Mouse (Mus musculus): ENCODE measurements around the gene Commd3. TPM values are rescaled to one million over a fixed set of nuclear protein-coding genes. Genes with fewer than 3 reads are reported as not detected.
A peak's percentile ranks its signal among the peaks of the same experiment; 100 is the strongest.

Commd3 gene
- 128 and 139 TPM in 2 replicates for total RNA-seq (2014; rRNA removed)
- 187 and 193 TPM in 2 replicates for polyA plus RNA-seq (2015; fragmentation: Nextera tagmentation; extraction: Ambion mirVana)

- Histone ChIP-seq H3K4me2 (ENCODE audit: low read depth, low read length, poor library complexity, severe bottlenecking) (peak within 1 kb of the TSS; percentile 80), H3K9ac (replicated peaks; ENCODE audit: low read length, poor library complexity, severe bottlenecking) (peak within 1 kb of the TSS; percentile 99), H3K36me3 (ENCODE audit: insufficient read depth, low read length) (no peaks in the 10 kb centered on the region), H3K4me3 (ENCODE audit: low read depth, low read length) (peak within 1 kb of the TSS; percentile 97), H3K27me3 (ENCODE audit: insufficient read depth, low read length) (no peaks in the 10 kb centered on the region), H3K27ac (ENCODE audit: low read depth, low read length) (peak within 1 kb of the TSS; percentile 98), H3K9me3 (ENCODE audit: low read length) (no peaks in the 10 kb centered on the region), H3K4me1 (ENCODE audit: insufficient read depth, low read length) (0 out of 2 replicates have a peak, but pooled peaks cover 2% of the 10 kb centered on the region)
- no peak for TF ChIP-seq CTCF (IDR thresholded peaks at IDR 0.05)
- ATAC-seq (ENCODE audit: low FRiP score) = peak; percentile 92
- peak; percentile 94 for DNase-seq (ENCODE audit: low spot score)
- under 1% methylated on average over 54 of the region's 91 CpGs for WGBS
Observed at GRCm38 (mm10) chr2:18672133-18672765, at the start of gene Commd3. TSS of gene Commd3 (plus strand) at chr2:18672384.

- Histone ChIP-seq H3K4me2 (ENCODE audit: low read depth, low read length, poor library complexity, severe bottlenecking) (no peak overlapping the region), H3K4me1 (ENCODE audit: insufficient read depth, low read length) (no peaks in the 10 kb centered on the region), H3K27ac (ENCODE audit: low read depth, low read length) (no peak overlapping the region), H3K9ac (replicated peaks; ENCODE audit: low read length, poor library complexity, severe bottlenecking) (no peak overlapping the region), H3K9me3 (ENCODE audit: low read length) (no peaks in the 10 kb centered on the region), H3K27me3 (ENCODE audit: insufficient read depth, low read length) (no peaks in the 10 kb centered on the region), H3K4me3 (ENCODE audit: low read depth, low read length) (no peak overlapping the region), H3K36me3 (ENCODE audit: insufficient read depth, low read length) (no peaks in the 10 kb centered on the region)
- no peak for TF ChIP-seq CTCF (IDR thresholded peaks at IDR 0.05)
- ATAC-seq (ENCODE audit: low FRiP score) = no peak
- DNase-seq (ENCODE audit: low spot score) = no peak
- 72% methylated on average over 10 of the region's 10 CpGs for WGBS
Observed at GRCm38 (mm10) chr2:18623219-18623618, 49.0 kb upstream of the Commd3 start.

GRCm38 (mm10) chr2:18630547-18630946 lies 41.6 kb upstream of the Commd3 start:
- Histone ChIP-seq H3K4me1 (ENCODE audit: insufficient read depth, low read length) (no peaks in the 10 kb centered on the region), H3K9ac (replicated peaks; ENCODE audit: low read length, poor library complexity, severe bottlenecking) (no peak overlapping the region), H3K4me2 (ENCODE audit: low read depth, low read length, poor library complexity, severe bottlenecking) (no peak overlapping the region), H3K4me3 (ENCODE audit: low read depth, low read length) (no peak overlapping the region), H3K27ac (ENCODE audit: low read depth, low read length) (no peak overlapping the region), H3K36me3 (ENCODE audit: insufficient read depth, low read length) (no peaks in the 10 kb centered on the region), H3K9me3 (ENCODE audit: low read length) (no peaks in the 10 kb centered on the region), H3K27me3 (ENCODE audit: insufficient read depth, low read length) (no peaks in the 10 kb centered on the region)
- no peak for ATAC-seq (ENCODE audit: low FRiP score)
- TF ChIP-seq CTCF (IDR thresholded peaks at IDR 0.05) = no peak
- WGBS = 81% methylated on average over 5 of the region's 5 CpGs
- no peak for DNase-seq (ENCODE audit: low spot score)

- Histone ChIP-seq H3K4me1 (ENCODE audit: insufficient read depth, low read length) (no peaks in the 10 kb centered on the region), H3K27me3 (ENCODE audit: insufficient read depth, low read length) (no peaks in the 10 kb centered on the region), H3K27ac (ENCODE audit: low read depth, low read length) (no peak overlapping the region), H3K4me3 (ENCODE audit: low read depth, low read length) (no peak overlapping the region), H3K9ac (replicated peaks; ENCODE audit: low read length, poor library complexity, severe bottlenecking) (no peak overlapping the region), H3K4me2 (ENCODE audit: low read depth, low read length, poor library complexity, severe bottlenecking) (no peak overlapping the region), H3K36me3 (ENCODE audit: insufficient read depth, low read length) (no peaks in the 10 kb centered on the region), H3K9me3 (ENCODE audit: low read length) (no peaks in the 10 kb centered on the region)
- ATAC-seq (ENCODE audit: low FRiP score) (no peak; the same call in 1 of the 2 replicates), DNase-seq (ENCODE audit: low spot score) (peak; percentile 85)
- 80% methylated on average over 8 of the region's 8 CpGs for WGBS
- TF ChIP-seq CTCF (IDR thresholded peaks at IDR 0.05) = no peak
Observed at GRCm38 (mm10) chr2:18635052-18635451, 37.1 kb upstream of the Commd3 start.

- ATAC-seq (ENCODE audit: low FRiP score) (no peak), DNase-seq (ENCODE audit: low spot score) (no peak)
- H3K36me3 ChIP-seq (ENCODE audit: insufficient read depth, low read length) = no peaks in the 10 kb centered on the region
- 83% methylated on average over 4 of the region's 4 CpGs for WGBS
- no peak for TF ChIP-seq CTCF (IDR thresholded peaks at IDR 0.05)
- no peaks in the 10 kb centered on the region for H3K4me1 ChIP-seq (ENCODE audit: insufficient read depth, low read length)
- H3K27me3 ChIP-seq (ENCODE audit: insufficient read depth, low read length) = no peaks in the 10 kb centered on the region
- H3K4me2 ChIP-seq (ENCODE audit: low read depth, low read length, poor library complexity, severe bottlenecking) = no peak overlapping the region
- H3K9me3 ChIP-seq (ENCODE audit: low read length) = no peaks in the 10 kb centered on the region
- no peak overlapping the region for H3K4me3 ChIP-seq (ENCODE audit: low read depth, low read length)
- no peak overlapping the region for H3K27ac ChIP-seq (ENCODE audit: low read depth, low read length)
- no peak overlapping the region for H3K9ac ChIP-seq (replicated peaks; ENCODE audit: low read length, poor library complexity, severe bottlenecking)
Observed at GRCm38 (mm10) chr2:18648563-18648962, 23.6 kb upstream of the Commd3 start.

- 72% methylated on average over 5 of the region's 5 CpGs for WGBS
- ATAC-seq (ENCODE audit: low FRiP score) = no peak
- Histone ChIP-seq H3K4me2 (ENCODE audit: low read depth, low read length, poor library complexity, severe bottlenecking) (no peak overlapping the region), H3K27ac (ENCODE audit: low read depth, low read length) (no peak overlapping the region), H3K9me3 (ENCODE audit: low read length) (no peaks in the 10 kb centered on the region), H3K4me1 (ENCODE audit: insufficient read depth, low read length) (no peaks in the 10 kb centered on the region), H3K27me3 (ENCODE audit: insufficient read depth, low read length) (no peaks in the 10 kb centered on the region), H3K36me3 (ENCODE audit: insufficient read depth, low read length) (no peaks in the 10 kb centered on the region), H3K4me3 (ENCODE audit: low read depth, low read length) (no peak overlapping the region), H3K9ac (replicated peaks; ENCODE audit: low read length, poor library complexity, severe bottlenecking) (no peak overlapping the region)
- no peak for TF ChIP-seq CTCF (IDR thresholded peaks at IDR 0.05)
- no peak for DNase-seq (ENCODE audit: low spot score)
Observed at GRCm38 (mm10) chr2:18654821-18655220, 17.4 kb upstream of the Commd3 start.
